Mouse (Mus musculus) heart, adult 2 months (tissue): ENCODE data around the gene Camta1.

ENCODE experiments used
- CTCF ChIP-seq: fragments of 200-600 bp; IDR thresholded peaks from 2 replicates; pipeline ENCODE4 v1.8.1; 2022; ENCODE audit warnings: antibody characterized with exemption, mild to moderate bottlenecking, moderate library complexity
- EP300 ChIP-seq: fragments of 200-500 bp; IDR thresholded peaks from 2 replicates; pipeline ENCODE4 v1.6.1; 2011; ENCODE audit warnings: low read depth, low read length, control low read depth; ENCODE audit not compliant: insufficient read depth
- POLR2A ChIP-seq: fragments of 200-500 bp; IDR thresholded peaks from 2 replicates; pipeline ENCODE4 v1.6.1; 2011; ENCODE audit warnings: mild to moderate bottlenecking, low read depth, low read length, control low read depth; ENCODE audit not compliant: insufficient read depth

- TF ChIP-seq CTCF: no peak
- no peak for TF ChIP-seq POLR2A
- no peak for TF ChIP-seq EP300
These were observed 43.9 kb upstream of the Camta1 start for GRCm38 (mm10) chr4:151905621-151906020.
